Mouse (Mus musculus): ENCODE measurements around the gene Rnf114.

Rnf114 gene

GRCm38 (mm10) chr2:167474218-167474617 lies 18.2 kb upstream of the Rnf114 start:
- in situ Hi-C loops (cut with MboI, MseI), result no loop called here

- in situ Hi-C loops (cut with MboI, MseI), result no loop called here
Measured at GRCm38 (mm10) chr2:167475596-167475995, 16.8 kb upstream of the Rnf114 start.

GRCm38 (mm10) chr2:167476200-167476688 lies 16.2 kb upstream of the Rnf114 start:
- in situ Hi-C loops (cut with MboI, MseI), result no loop called here

DNA sequence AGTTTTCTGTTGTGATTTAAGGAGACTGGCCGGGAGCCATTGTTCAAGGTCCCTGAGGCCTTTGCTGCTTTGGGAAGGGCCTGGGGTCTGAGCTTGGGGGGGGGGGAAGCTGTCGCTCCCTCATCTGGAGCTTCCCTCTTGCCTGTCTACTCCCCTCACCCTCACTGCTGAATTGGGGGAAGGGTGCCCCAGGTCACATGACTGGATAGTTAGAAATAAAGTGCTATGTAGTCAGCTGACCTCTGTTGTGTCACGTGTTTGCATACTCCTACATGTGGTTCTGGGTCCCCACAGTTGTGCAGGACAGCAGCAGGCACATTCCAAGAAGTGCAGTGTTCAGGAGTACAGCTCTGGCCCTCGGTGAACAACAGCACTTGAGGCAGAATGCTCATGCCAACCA lies 15.7 kb upstream of the Rnf114 start:
- in situ Hi-C loops (cut with MboI, MseI), result no loop called here

DNA sequence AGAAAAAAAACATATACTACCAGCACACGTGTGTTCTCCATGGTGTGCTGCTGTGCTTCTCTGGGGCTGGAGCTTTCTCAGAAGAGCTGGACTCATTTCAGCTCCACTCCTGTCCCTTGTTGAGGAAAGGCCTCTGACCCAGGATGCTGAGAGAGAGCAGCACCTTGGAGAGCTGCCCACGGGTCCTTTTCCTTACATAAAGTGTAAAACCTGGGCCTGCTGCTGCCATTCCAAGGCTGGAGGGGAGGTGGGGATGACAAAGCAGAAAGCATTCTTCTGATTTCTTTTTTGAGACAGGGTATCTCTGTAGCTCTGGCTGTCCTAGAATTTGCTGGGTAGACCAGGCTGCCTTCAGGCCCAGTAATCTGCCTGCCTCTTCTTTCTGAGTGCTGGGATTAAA lies 14.3 kb upstream of the Rnf114 start:
- in situ Hi-C loops (cut with MboI, MseI), result no loop called here

- in situ Hi-C loops (cut with MboI, MseI), result no loop called here
Measured at GRCm38 (mm10) chr2:167479501-167479900, 12.9 kb upstream of the Rnf114 start.

DNA sequence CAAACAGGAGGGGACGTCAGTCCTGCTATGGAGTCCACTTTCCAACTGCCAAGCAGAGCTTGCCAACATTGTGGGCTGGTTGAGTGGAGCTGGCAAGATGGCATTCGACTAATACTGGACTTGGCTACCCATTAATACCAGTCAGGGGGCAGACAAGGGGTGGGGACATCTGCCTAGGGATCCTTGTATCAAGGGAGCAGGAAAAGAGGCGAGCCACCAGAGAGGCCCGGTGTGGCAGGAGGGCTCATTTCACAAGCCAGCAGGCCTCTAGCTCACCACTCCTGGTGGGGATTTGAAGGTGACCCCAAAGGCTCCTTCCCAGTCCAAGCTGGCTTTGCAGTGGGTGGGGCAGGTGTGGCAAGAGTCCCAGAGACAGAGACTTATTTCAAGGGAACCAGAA lies 9.8 kb upstream of the Rnf114 start:
- in situ Hi-C loops (cut with MboI, MseI), result no loop called here

GRCm38 (mm10) chr2:167483081-167483826 lies 9.2 kb upstream of the Rnf114 start:
- in situ Hi-C loops (cut with MboI, MseI), result no loop called here

- in situ Hi-C loops (cut with MboI, MseI), result no loop called here
Measured at GRCm38 (mm10) chr2:167483827-167484410, 8.5 kb upstream of the Rnf114 start.

- in situ Hi-C loops (cut with MboI, MseI), result no loop called here
Measured at GRCm38 (mm10) chr2:167484932-167485331, 7.5 kb upstream of the Rnf114 start.

- in situ Hi-C loops (cut with MboI, MseI), result no loop called here
Measured at GRCm38 (mm10) chr2:167485501-167486377, 6.7 kb upstream of the Rnf114 start.

- in situ Hi-C loops (cut with MboI, MseI), result no loop called here
Measured at GRCm38 (mm10) chr2:167486573-167486972, 5.9 kb upstream of the Rnf114 start.

GRCm38 (mm10) chr2:167487551-167487950 lies 4.9 kb upstream of the Rnf114 start:
- in situ Hi-C loops (cut with MboI, MseI), result no loop called here

DNA sequence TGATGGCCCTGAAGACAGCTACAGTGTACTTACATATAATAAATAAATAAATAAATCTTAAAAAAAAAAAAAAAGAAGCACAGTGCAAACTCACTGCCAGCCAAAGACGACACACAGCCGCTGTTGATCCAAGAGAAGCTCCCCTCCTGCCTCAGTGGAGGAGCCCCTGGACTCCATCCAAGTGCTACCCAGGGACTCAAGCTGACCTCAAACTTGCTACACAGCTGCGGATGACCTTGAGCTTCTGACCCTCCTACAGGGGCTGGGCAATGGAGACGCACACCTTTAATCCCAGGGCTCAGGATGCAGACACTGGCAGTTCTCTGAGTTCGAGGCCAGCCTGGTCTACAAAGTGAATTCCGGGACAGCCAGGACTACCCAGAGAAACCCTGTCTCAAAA lies 4.5 kb upstream of the Rnf114 start:
- in situ Hi-C loops (cut with MboI, MseI), result no loop called here

GRCm38 (mm10) chr2:167490813-167491525 lies 1.5 kb upstream of the Rnf114 start:
- in situ Hi-C loops (cut with MboI, MseI), result no loop called here

- in situ Hi-C loops (cut with MboI, MseI), result no loop called here
Measured at GRCm38 (mm10) chr2:167492713-167493636, 530 bp downstream of the Rnf114 start, which contains the start of gene Spata2. TSS of gene Spata2 (minus strand) at chr2:167492887.

GRCm38 (mm10) chr2:167496437-167496836 lies 4.0 kb downstream of the Rnf114 start:
- in situ Hi-C loops (cut with MboI, MseI), result no loop called here

- in situ Hi-C loops (cut with MboI, MseI), result no loop called here
Measured at GRCm38 (mm10) chr2:167497272-167497671, 4.8 kb downstream of the Rnf114 start.

DNA sequence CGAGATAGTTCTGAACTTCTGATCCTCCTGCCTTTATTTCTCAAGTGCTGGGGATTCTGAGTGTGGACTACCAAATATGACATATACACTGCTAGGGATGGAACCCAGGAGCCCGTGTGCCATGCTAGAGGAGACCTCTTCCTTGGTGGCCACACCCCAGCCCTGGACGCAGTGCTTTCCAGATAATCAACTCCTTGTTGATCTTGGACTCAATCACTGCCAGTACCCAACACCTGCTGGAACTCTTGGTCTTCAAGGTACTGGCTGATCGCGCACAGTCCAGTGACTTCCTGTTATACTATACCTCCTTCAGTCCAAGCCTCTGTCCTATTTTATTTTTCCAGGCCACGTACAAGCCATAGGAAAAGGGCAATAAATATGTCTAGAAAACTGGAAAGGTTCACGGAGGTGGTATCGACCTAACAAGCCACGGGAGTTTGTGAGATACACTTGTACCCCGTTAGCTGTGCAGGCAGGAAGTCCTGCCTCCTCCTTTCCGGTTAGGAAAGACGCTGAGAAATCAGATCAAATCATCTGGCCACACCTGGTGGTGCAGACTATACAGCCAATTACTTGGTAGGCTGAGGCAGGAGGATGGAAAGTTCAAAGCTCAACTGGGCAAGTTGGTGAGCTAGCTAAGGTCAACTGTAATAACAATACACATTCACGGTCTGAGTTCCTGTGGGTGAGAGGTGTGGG lies 10.3 kb downstream of the Rnf114 start:
- in situ Hi-C loops (cut with MboI, MseI), result no loop called here

Data from T-helper 2 cell (primary cell).